Mouse (Mus musculus) megakaryocyte, embryonic 14.5 days (primary cell): ENCODE measurements around the gene Marf1.

Experiments used
- FLI1 ChIP-seq: IDR thresholded peaks from 2 replicates; pipeline ENCODE4 v1.6.1; 2012; ENCODE audit warnings: low read length, inconsistent platforms, mixed read lengths
- GATA1 ChIP-seq: IDR thresholded peaks from 3 replicates; pipeline ENCODE4 v1.6.1; 2012; ENCODE audit warnings: mixed read lengths, low read length, inconsistent platforms, borderline replicate concordance

GRCm38 (mm10) chr16:14198798-14199197 lies 35.6 kb upstream of the Marf1 start:
- no peak for TF ChIP-seq GATA1
- TF ChIP-seq FLI1: no peak
